In genomic region chr7:63122547-63122946, GRCm38 (mm10) we compare ENCODE assay signal across 13 mouse cellular contexts.
"Had no signal": no experiment of that assay in that cellular context is flagged by ENCODE, and none has a peak within 500 bp of the region (broad histone marks: within the 10 kb centered on the region; RNA-seq: fewer than 3 reads in every experiment).

No protein-coding gene starts in this region.

- H3K36me3 ChIP-seq: kidney, embryonic 15.5 days; limb, embryonic 13.5 days; neural tube, embryonic 15.5 days had no signal

- H3K4me1 ChIP-seq: kidney, embryonic 15.5 days; limb, embryonic 13.5 days; neural tube, embryonic 15.5 days had no signal

- H3K4me2 ChIP-seq: kidney, embryonic 15.5 days; limb, embryonic 13.5 days; neural tube, embryonic 15.5 days had no signal

- H3K9me3 ChIP-seq: kidney, embryonic 15.5 days; limb, embryonic 13.5 days; neural tube, embryonic 15.5 days had no signal

- DNase-seq: kidney, adult 2 months; kidney, postnatal 14 days; layer of hippocampus, postnatal 36 days; left cerebral cortex, postnatal 4 days; lung, adult 18-20 months; right cerebral cortex, adult 18-20 months; right cerebral cortex, postnatal 25 days; thymus, postnatal 4 days had no signal

- H3K27me3 ChIP-seq: kidney, embryonic 15.5 days; limb, embryonic 13.5 days; neural tube, embryonic 15.5 days had no signal

- H3K4me3 ChIP-seq: kidney, embryonic 15.5 days; limb, embryonic 13.5 days; myocyte; neural tube, embryonic 15.5 days had no signal

- H3K27ac ChIP-seq: kidney, embryonic 15.5 days; limb, embryonic 13.5 days; liver, embryonic 14.5 days; neural tube, embryonic 15.5 days had no signal

- H3K9ac ChIP-seq: kidney, embryonic 15.5 days; limb, embryonic 13.5 days; liver, embryonic 14.5 days; neural tube, embryonic 15.5 days had no signal
